Mouse (Mus musculus) frontal cortex, postnatal 36 days (tissue): ENCODE measurements around the gene Basp1.

Source experiments
- DNase-seq, 2 experiments: peaks; one replicate each; pipeline ENCODE4 v3.0.0; 2022; ENCODE audit warnings: low spot score in 2 of 2

The Basp1 gene

DNA sequence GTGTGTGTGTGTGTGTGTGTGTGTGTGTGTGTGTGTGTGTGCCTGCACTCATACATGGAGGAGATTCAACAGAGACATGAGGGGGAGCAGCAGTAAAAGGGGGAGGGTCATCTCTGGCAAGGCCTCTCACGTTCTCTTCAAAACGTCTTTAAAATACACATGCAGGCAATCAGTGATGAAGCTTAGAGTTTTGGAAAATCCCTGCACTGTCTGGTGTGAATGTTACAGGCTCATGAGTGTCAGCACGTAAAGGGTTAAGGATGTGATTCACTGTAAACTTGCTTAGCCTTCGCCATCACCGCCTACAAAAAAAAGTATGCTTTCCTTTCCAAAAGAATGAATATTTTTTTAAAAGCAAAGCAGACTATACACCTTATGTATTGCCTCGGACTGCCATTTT lies 2.8 kb upstream of the Basp1 start:
- DNase-seq = no peak

DNA sequence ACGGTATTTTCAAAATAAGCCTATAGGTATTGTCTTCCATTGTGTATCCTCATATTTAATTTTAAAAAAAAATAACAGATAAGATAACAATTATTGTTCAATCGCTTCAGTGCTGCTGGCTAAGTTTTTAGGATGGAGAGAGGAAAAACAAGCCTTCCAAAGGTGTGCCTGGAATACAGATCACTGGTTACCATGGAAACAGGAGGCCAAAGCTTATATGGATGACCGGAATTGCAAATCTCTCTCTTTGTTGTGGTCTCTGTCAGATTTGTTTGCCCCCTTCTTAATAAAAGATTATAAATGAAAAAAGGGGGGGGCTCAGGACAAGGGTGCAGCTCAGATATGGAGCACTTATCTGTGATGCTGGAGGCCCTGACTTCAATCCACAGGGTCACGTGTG lies 2.4 kb upstream of the Basp1 start:
- DNase-seq = no peak

DNA sequence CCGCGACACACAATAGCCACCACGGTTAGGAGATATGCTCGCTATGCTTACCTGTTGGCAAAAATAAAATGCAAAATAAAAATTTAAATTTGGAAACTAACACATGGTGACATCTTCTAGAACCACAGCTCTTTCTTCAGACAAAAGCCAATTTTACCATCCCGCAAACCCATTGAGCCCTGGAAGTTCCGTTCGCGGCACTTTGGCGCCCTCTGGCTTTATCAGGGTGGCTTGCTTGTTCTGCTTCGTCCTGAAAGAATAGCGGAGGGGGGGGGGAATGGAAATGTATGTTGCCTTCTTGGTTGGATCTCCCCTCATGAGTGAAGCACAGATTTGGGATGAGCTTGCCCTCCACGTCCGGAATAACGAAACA lies 1.2 kb upstream of the Basp1 start:
- DNase-seq = peak; percentile 88 to 94

DNA sequence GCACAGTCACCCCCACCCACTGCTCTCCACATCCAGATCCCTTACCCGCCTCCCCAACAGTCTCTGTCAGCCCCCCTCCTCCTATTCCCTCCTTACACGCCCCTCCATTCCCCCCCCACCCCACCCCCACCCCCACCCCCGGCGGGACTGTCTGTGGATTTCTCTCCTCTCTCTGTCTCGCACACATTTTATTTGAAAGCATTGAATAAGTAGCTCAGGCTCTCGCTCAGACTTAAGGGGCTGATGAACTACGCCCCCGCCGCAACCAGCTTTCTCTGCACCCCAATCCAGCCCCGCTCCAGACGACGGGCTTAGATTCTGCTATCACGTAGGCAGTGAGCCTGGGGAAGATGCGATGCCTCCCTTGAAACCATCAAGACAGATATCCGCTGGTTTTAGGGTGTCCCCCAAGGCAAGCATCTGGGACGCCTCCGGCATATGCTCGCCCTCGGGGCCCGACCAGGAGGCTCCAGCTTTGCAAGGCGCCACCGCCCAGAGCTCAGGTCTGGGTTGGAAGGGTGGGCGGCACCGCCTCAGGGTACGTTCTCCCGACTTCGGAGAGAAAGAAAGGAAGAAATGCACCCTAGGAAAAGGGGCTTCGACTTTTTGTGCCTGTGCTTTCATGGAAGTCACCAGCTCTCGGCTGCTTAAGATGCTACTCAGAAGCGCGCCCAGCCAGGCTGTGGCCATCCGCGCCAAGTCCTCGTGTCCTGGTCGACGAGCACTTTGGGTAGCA lies 615 bp upstream of the Basp1 start:
- peak; percentile 76 to 79 for DNase-seq

DNA sequence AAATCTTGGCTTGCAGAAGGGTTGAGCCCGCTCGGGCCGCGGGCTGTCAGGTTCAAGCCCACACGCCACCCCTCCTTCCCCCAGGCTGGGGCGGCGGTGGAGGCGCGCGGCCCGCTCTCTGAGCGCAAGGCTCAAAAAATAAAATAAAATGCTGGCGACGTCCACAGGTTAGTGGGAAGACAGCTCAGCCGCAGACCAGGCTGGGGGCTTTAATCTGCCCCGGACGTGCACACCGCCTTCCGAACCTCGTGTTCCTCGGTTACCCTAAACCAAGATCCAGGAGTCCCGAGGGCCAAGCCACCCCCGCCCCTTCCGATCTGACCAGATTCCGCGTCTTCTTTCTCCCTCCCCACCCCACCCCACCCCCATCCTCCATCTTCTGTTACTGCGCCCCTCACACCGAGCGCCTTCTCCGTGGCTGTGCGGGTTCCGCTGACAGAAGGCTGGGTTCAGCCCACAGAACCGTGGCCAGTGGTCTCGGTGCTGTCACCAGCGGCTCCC lies 753 bp downstream of the Basp1 start:
- DNase-seq = peak in 1 of 2 experiments; percentile 41

DNA sequence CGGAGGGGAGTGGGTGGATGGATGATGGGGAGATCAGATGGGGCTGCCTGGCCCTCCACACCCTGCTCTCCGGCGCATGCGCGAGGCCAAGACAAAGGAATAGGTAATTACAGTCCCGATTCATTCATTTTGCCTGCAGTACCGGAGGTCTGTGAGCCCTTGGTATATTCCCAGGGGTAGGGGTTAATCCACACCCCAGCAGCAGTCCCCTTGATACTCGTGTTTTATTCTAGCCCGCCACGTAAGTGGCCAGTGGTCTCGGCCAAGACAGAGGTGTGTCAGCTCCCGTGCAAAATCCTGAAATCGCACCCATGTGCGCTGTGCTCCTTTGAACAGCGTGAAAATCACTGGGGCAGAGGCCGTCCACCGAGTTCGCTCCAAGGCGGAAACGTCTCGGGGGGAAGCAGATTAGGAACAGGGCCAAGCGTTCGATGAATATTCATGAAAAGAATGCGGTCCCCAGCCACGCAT lies 1.4 kb downstream of the Basp1 start:
- DNase-seq = peak; percentile 75 to 76

DNA sequence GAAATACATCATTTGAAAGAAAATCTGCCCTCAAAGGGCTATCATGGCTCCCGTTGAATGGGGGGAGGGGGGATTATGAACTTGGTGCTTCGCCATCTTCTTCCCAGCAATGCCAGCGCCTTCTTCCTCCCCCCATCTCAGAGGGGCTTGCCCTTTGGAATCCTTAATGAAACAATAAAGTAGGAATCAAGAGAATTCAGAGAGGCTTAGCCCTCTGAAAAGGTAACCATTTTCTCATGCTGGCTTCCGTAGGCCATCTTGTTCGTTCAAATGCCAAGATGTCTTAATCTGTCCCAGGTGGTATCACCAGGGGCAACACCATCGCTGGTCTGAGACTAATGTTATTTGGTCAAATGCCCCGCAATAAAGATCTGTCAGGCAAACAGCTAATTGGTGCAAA lies 2.1 kb downstream of the Basp1 start:
- no peak for DNase-seq

DNA sequence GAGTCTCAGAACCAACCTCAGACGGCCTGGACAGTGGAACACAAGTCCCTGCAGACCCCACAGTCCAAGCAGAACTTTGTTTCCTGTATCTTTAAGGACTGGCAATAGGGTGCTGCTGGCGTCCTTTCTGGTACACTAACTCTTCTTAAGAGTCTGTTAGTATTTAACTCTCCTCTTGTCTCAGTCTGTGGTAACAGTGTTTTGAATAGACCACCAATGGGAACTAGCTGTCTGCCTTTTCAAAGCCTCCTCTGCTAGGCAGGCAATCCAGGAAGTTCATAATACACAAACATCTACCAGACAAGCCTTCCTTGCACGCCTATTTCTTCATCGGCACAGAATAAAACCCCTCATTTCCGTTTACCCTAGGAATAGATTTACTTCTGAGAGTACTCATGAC lies 7.6 kb downstream of the Basp1 start:
- no peak for DNase-seq

DNA sequence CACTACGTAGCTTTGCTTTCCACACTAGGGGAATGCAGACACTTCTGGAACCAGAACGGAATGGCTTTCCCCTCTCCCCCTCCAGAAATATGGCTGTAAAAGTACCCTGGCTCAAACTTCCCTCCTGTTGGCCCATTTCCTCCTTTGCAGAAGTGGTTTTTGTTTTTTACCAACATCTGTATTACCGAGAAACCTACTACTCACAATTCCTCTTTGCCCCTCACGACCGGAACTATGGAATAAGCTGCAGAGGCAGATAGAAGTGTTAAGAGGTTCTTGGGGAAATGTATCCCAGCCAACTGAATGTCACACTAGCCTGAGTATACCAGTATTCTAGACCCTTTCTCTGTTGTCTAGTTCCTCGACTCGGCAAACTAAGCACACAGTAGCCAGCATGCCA lies 9.7 kb downstream of the Basp1 start:
- no peak for DNase-seq

DNA sequence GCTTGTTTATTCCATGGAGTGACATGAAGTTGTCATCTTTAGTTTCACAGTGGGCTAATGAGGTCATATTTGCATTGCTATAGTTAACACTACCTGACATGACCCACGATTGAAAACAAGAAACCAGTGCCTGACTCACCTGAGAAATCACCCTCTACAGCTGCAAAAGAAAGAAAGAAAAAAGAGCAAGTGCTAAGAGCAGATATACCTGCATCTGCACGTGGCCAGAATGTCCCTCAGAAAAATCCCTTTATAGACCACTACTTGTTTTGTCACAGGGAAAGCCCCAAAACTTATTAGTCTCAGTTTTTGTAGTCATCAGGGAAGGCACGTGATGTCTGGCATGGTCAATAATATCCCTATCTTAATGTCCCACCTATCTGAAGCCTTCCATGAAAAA lies 11.6 kb downstream of the Basp1 start:
- DNase-seq = no peak

DNA sequence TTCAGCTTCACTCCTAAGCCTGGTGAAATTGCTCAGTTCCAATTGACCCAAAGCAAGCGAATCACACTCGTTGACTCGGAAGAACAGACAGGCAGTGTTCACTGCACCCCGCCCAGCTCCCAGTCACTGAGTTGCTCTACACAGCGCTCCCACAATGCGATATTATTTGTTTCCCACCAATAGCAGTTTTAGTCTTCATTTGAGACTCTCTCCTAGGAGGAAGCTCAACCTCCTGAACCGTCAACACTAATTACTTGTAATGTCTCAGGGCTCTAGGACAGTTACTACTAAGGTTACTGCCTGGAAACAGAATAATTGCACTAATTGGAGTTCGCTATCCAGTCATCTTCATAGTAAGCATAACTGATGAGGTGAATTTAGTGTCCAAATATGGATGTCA lies 13.3 kb downstream of the Basp1 start:
- DNase-seq = no peak

DNA sequence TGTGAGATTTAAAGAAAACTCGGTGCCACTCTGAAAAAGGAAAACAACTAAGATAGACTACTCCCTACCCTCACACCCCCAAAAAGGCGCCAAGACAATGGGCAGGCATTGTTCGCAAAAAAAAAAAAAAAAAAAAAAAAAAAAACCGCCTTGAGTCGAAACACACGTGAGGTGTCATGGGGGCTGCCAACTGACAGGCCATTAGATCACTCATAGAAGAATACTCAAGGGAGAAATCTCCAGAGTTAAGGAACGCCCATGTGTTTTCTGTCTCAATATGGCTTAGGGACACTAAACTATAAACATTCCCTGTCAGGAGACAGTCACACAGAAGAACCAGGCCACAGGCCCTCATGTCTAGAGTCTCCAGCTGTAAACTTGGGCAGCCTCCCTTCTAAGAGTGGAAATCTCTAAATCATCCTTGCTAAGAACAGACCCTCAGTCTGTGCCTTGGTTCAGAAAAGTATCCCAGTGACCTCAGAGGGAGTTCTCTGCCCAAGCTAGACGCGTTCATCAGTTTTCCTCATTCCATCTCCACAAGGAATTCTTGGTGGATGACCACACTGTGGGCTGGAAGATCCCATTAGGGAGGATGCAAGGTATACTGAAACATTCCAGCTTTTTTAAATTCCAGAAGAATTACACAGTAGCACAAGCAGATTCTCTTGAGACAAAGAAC lies 17.5 kb downstream of the Basp1 start:
- DNase-seq = no peak

DNA sequence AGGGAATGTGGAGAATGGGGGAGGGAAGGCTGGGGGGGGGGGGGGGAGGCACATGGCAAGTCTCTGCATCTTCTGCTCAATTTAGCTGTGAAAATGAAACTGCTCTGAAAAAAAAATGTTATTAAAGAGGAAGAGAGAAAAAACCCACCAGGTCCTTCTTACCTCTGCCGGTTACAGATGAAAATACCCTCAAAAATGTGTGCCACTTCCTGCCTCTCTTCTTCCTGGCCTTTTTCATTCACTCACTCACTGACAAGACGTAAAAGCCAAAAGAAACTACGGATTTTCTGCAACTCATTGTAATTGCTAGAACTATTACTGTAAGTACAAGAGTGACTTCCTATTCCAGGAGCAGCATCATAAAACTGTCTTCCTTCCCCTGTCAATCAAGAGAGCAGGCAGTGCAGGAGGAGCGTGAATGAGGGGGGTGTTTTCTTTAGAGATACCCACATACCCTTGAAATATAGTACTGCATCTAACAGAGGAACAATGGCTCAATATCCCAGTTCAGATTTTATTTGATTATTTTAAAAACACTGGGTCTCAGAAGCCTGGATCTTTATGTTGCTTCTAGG lies 21.0 kb downstream of the Basp1 start:
- DNase-seq = no peak

DNA sequence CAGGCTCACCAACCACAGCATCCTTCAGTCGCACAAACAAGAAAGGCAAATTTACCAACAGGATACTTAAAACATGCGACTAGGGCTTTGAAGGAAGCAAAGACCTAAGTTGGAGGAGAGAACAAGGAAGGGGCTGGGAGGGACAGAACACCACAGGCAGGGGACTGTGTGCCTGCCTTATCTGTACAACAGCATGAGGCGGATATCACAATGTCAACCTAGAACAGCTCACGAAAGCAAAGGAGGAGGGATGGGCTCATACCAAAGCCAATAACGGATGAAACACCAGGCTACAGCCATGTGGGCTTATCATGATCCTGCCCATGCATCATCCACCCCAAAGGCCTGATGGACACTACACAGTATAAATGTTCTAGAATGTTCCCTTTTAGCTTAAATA lies 22.4 kb downstream of the Basp1 start:
- no peak for DNase-seq

DNA sequence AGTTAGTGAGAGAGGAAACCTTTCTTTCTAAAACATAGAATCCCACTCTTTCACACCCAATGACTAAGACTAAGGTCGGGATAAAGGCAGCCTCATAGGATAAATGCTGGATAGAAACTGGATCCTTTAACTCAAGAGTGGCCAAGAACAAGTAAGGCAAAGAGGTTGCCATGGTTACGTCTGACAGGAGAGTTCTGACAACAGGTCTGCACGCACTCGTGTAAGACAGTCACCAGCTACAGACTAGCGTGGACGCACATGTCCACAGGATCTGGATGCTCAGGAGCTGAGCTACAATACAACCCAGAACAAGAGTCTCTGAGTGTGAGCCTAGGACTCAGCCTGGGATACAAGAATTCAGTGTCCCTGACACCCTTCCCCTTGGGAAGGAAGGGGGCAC lies 26.0 kb downstream of the Basp1 start:
- DNase-seq = no peak

DNA sequence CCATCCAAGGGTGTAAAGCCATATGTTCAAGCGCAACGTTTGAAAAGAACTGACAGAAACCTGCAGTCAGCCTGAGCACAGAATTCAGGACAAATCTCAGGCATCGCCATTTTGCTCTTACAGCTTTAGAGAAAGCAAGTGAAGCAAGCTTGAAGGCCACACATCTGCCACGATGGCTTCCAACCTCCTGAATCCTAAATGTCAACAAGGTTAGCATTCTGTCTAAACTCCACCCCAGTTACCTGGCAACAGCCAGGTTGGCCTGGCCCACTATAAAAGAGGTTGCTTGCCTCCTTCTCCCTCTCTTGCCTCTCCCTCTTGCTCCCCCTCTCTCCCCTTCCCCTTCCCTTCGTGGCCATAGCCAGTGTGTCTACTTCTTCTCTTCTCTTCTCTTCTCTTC lies 33.5 kb downstream of the Basp1 start:
- DNase-seq = no peak

DNA sequence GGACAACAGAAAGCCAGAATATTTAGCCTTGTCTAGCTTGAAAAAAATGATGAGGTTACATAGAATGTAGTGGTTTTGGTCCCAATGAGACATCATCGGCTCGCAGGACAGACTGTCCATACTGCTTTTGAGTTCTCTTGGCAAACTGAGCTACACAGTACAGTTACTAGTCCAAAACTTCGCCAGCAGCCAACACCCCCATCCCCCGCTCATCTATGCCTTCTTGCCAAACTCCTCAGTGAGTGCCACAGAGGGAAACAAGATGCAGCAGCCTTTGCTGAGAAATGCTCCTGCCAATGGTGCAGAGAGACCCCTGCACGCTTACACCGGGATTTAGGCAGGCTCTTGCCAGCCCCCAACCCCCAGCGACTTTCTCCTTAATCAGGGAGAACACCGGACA lies 34.9 kb downstream of the Basp1 start:
- DNase-seq = no peak

DNA sequence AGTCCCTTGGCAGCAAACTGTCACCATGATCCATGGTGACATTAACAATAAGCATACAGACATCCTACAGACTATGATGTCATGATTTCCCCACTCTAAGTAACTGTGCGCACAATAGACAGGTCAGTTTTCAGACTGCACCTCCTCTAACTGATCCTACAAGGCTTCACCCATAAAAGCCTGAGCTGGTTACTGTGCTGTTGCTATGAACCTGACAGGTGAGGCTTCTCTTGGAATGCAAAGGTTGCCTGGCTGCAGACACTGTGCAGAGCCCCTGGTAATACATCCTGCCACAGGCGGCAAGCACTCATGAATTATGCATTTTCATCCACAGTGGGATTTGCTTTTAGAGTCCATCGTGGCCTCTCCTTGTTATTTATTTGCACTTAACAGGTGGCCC lies 36.6 kb downstream of the Basp1 start:
- DNase-seq = no peak

DNA sequence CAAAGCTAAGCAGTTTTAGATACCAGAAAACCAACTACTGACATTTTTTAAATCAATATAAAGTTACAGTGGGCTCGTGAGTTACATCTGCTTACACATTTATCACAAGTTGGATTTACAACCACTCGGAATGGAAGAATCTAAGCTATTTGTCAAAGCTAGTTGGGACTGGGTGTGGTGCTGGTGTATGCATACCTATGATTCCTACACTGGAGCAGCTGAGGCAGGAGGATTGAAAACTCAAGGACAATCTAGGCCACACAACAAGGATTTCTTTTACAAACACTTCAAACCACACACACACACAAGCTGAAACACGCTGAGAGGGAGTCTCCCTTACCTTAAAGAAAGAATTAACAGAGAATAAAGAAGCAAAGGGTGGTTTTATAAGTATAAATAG lies 40.1 kb downstream of the Basp1 start:
- no peak for DNase-seq

DNA sequence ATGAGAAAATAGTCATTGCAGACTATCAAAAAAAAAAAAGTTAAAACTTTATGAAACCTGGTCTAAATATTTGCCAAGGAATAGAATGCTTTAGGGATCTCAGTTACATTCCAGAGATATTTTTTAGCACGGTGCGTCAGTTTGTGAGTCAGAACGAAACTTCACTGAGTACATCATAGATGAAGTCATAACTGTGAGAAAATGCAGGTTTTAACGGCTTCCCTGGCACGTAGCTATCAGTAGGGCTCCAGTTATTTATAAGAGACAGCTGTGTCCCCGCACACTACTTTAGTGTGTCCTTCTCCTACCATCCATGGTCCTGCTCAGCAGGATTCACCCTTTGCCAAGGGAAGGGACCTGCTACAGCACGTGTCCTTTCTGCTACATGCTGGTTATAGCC lies 44.0 kb downstream of the Basp1 start:
- DNase-seq = no peak

DNA sequence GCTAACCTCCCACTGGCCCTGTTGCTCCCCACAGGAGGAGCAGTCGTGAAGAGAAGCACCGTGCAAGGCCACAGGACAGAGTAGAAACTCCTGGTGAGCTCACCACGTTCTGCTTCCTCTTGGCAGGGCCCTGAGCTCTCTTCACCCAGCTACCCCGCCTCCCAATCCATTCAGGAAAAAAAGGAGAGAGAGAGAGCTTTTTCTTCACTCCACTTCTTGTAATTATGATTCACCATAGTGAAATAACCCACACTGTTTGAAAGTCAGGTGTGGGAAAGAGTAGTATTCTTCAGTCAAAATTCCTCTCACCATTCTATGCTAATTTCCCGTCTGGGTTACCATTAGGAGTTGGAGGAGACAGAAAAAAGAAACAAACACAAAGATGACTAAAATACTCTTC lies 48.1 kb downstream of the Basp1 start:
- no peak for DNase-seq

DNA sequence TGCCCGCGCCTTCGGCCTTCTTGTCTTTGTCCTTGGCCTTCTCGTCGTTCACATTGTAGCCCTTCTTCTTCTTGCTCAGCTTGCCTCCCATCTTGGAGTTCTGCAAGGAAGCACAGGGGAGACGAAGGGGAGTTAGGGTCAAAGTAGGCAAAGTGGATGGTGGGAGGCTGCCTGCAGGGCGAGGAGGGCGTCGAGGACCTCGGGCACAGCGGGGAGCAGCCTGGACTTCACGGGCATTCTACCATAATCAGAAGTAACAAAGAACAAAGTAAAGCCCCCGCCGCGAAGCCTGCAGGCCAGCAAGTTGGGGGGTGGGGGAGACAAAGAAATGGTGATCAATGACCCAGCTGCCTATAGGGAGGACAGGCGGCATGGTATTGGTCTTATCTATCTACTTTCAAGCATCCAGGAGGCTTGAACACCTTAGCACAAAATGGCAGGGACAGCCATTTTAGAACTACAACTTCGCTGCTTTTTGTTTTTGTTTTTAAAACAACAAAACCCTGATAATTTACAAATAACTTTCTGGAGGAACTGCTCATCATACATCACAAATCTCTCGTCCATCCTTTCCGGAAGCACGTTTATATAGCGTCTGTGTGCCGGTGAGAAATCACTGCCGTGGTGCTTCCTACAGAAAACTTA lies 48.6 kb downstream of the Basp1 start:
- DNase-seq = no peak
